8 mouse cellular contexts compared by ENCODE assay signal in genomic region chr19:37434263-37434951, GRCm38 (mm10). TPM values are rescaled to one million over a fixed set of nuclear protein-coding genes. Genes with fewer than 3 reads are reported as not detected.
DNase-seq lines count a peak whose midpoint lies in the region; ATAC-seq and TF ChIP-seq lines count a peak whose summit lies in the region.

Gene Hhex, plus strand, starts transcription at chr19:37434810.

- H3K4me1 ChIP-seq in embryonic facial prominence, embryonic 15.5 days, result peaks cover 22% of the 10 kb centered on the region
- 0 out of 2 replicates have a peak, but pooled peaks cover 3% of the 10 kb centered on the region for H3K4me1 ChIP-seq in heart, embryonic 16.5 days (ENCODE audit: control insufficient read depth, insufficient read depth, low read length)
- H3K4me1 ChIP-seq in lung, adult 2 months (ENCODE audit: control insufficient read depth, insufficient read depth, low read length), result no peaks in the 10 kb centered on the region; the same call in 1 of the 2 replicates
- H3K4me1 ChIP-seq in neural tube, embryonic 13.5 days (replicated peaks), result peaks cover 15% of the 10 kb centered on the region
- peaks cover 12% of the 10 kb centered on the region for H3K4me1 ChIP-seq in stomach, embryonic 16.5 days (ENCODE audit: control insufficient read depth, insufficient read depth, low read length)

- peaks cover 83% of the 10 kb centered on the region for H3K27me3 ChIP-seq in embryonic facial prominence, embryonic 15.5 days
- H3K27me3 ChIP-seq in heart, embryonic 16.5 days (ENCODE audit: control insufficient read depth, insufficient read depth, low read length), result peaks cover 62% of the 10 kb centered on the region
- peaks cover 97% of the 10 kb centered on the region for H3K27me3 ChIP-seq in neural tube, embryonic 13.5 days
- H3K27me3 ChIP-seq in stomach, embryonic 16.5 days (ENCODE audit: control insufficient read depth, insufficient read depth, low read length), result peaks cover 62% of the 10 kb centered on the region

- under 1% methylated on average over 63 of the region's 79 CpGs for WGBS in embryonic facial prominence, embryonic 15.5 days
- under 1% methylated on average over 65 of the region's 79 CpGs for WGBS in heart, embryonic 16.5 days
- WGBS in lung, adult 2 months, result under 1% methylated on average over 77 of the region's 79 CpGs
- WGBS in neural tube, embryonic 13.5 days, result under 1% methylated on average over 60 of the region's 79 CpGs
- WGBS in stomach, embryonic 16.5 days, result under 1% methylated on average over 79 of the region's 79 CpGs

- DNase-seq in frontal cortex, postnatal 25 days (ENCODE audit: low spot score in 2 of 2), result peak; percentile 9 to 13
- peak; percentile 91 for DNase-seq in kidney, postnatal 10 days
- DNase-seq in lung, adult 2 months, result peak; percentile 85

- H3K27ac ChIP-seq in embryonic facial prominence, embryonic 15.5 days (replicated peaks), result peak within 1 kb of the TSS; percentile 68
- H3K27ac ChIP-seq in heart, embryonic 16.5 days (ENCODE audit: low read length), result peak within 1 kb of the TSS; percentile 85
- H3K27ac ChIP-seq in neural tube, embryonic 13.5 days (replicated peaks), result peak within 1 kb of the TSS; percentile 63
- H3K27ac ChIP-seq in stomach, embryonic 16.5 days (ENCODE audit: low read length), result peak within 1 kb of the TSS; percentile 81

- ATAC-seq in frontal cortex, adult (ENCODE audit: low TSS enrichment), result no peak
- peak; percentile 69 for ATAC-seq in embryonic facial prominence, embryonic 15.5 days (ENCODE audit: insufficient number of reproducible peaks, low FRiP score, low TSS enrichment, low read depth)
- peak; percentile 81 for ATAC-seq in heart, embryonic 16.5 days (replicated peaks; ENCODE audit: extremely low read depth, insufficient read depth, low FRiP score)
- ATAC-seq in neural tube, embryonic 13.5 days (ENCODE audit: low read depth), result peak; percentile 66
- peak; percentile 88 for ATAC-seq in stomach, embryonic 16.5 days (ENCODE audit: insufficient read depth, low FRiP score)

- peak within 1 kb of the TSS; percentile 48 for H3K4me3 ChIP-seq in embryonic facial prominence, embryonic 15.5 days (replicated peaks)
- H3K4me3 ChIP-seq in heart, embryonic 16.5 days (ENCODE audit: low read length), result peak within 1 kb of the TSS; percentile 57
- peak within 1 kb of the TSS; percentile 80 for H3K4me3 ChIP-seq in lung, adult 2 months (replicated peaks; ENCODE audit: extremely low read depth, low read depth, low read length)
- peak within 1 kb of the TSS; percentile 41 for H3K4me3 ChIP-seq in neural tube, embryonic 13.5 days
- peak within 1 kb of the TSS; percentile 66 for H3K4me3 ChIP-seq in stomach, embryonic 16.5 days (replicated peaks; ENCODE audit: low read length)

- H3K36me3 ChIP-seq in embryonic facial prominence, embryonic 15.5 days, result no peaks in the 10 kb centered on the region
- no peaks in the 10 kb centered on the region for H3K36me3 ChIP-seq in heart, embryonic 16.5 days (ENCODE audit: control insufficient read depth, insufficient read depth)
- no peaks in the 10 kb centered on the region for H3K36me3 ChIP-seq in neural tube, embryonic 13.5 days
- no peaks in the 10 kb centered on the region for H3K36me3 ChIP-seq in stomach, embryonic 16.5 days (ENCODE audit: control insufficient read depth, insufficient read depth, low read length)

- peak within 1 kb of the TSS; percentile 79 for H3K4me2 ChIP-seq in embryonic facial prominence, embryonic 15.5 days (replicated peaks)
- peak within 1 kb of the TSS; percentile 74 for H3K4me2 ChIP-seq in heart, embryonic 16.5 days (ENCODE audit: low read depth, low read length)
- H3K4me2 ChIP-seq in neural tube, embryonic 13.5 days, result peak within 1 kb of the TSS; percentile 58
- peak within 1 kb of the TSS; percentile 85 for H3K4me2 ChIP-seq in stomach, embryonic 16.5 days (ENCODE audit: low read depth, low read length)

- H3K9me3 ChIP-seq in embryonic facial prominence, embryonic 15.5 days (replicated peaks), result no peaks in the 10 kb centered on the region
- H3K9me3 ChIP-seq in heart, embryonic 16.5 days (replicated peaks; ENCODE audit: control insufficient read depth, low read length), result 0 out of 2 replicates have a peak, but pooled peaks cover 2% of the 10 kb centered on the region
- no peaks in the 10 kb centered on the region for H3K9me3 ChIP-seq in neural tube, embryonic 13.5 days
- H3K9me3 ChIP-seq in stomach, embryonic 16.5 days (replicated peaks; ENCODE audit: control insufficient read depth, low read length), result 0 out of 2 replicates have a peak, but pooled peaks cover 3% of the 10 kb centered on the region

- peak; percentile 82 for TF ChIP-seq POLR2A in lung, adult 2 months (IDR thresholded peaks at IDR 0.05; ENCODE audit: borderline replicate concordance, extremely low read depth, low read depth, low read length)

- TF ChIP-seq CTCF in lung, adult 2 months (IDR thresholded peaks at IDR 0.05; ENCODE audit: insufficient read depth, low read length), result no peak

- H3K9ac ChIP-seq in embryonic facial prominence, embryonic 15.5 days, result peak within 1 kb of the TSS; percentile 21
- peak within 1 kb of the TSS; percentile 63 for H3K9ac ChIP-seq in heart, embryonic 16.5 days (ENCODE audit: low read length)
- peak within 1 kb of the TSS; percentile 52 for H3K9ac ChIP-seq in neural tube, embryonic 13.5 days
- H3K9ac ChIP-seq in stomach, embryonic 16.5 days (ENCODE audit: low read length), result peak within 1 kb of the TSS; percentile 82

RNA-seq across cellular contexts. Expression of gene Hhex, which starts in this region (rescaled TPM):
- polyA plus RNA-seq in embryonic facial prominence, embryonic 15.5 days (2015; fragmentation: Nextera tagmentation; extraction: Ambion mirVana), result 8.9 and 9.7 TPM in 2 replicates
- 13.0 and 13.1 TPM in 2 replicates for polyA plus RNA-seq in heart, embryonic 16.5 days (2015; fragmentation: Nextera tagmentation; extraction: Ambion mirVana)
- polyA plus RNA-seq in lung, adult 2 months (2012; rRNA removed), result 20.0 and 28.6 TPM in 2 replicates
- polyA plus RNA-seq in neural tube, embryonic 13.5 days (2015; fragmentation: Nextera tagmentation; extraction: Ambion mirVana), result 6.6 and 8.3 TPM in 2 replicates
- polyA plus RNA-seq in stomach, embryonic 16.5 days (2015; fragmentation: Nextera tagmentation; extraction: Ambion mirVana), result 14.8 and 15.9 TPM in 2 replicates

Comparison
In these comparisons a context has a peak if more than half of its experiments do, and no peak if none do; other contexts are left out.
1. DNase-seq: peak in every context shown above with its lines; median percentile 91 in kidney, postnatal 10 days; 85 in lung, adult 2 months; 11 in frontal cortex, postnatal 25 days.
2. H3K9ac ChIP-seq: peak in every context shown above with its lines; median percentile 82 in stomach, embryonic 16.5 days; 63 in heart, embryonic 16.5 days; 52 in neural tube, embryonic 13.5 days; 21 in embryonic facial prominence, embryonic 15.5 days.